Mouse (Mus musculus): ENCODE data around the gene Zswim3.
"Not testable (repeated sequence)": the region's sequence is repeated elsewhere in the genome, so short reads cannot be mapped to it uniquely, and the experiment has no call there.

Gene Zswim3

GRCm38 (mm10) chr2:164783926-164784581, 20.8 kb upstream of the Zswim3 start:
- no peak for DNase-seq

GRCm38 (mm10) chr2:164784869-164785420, 20.0 kb upstream of the Zswim3 start:
- DNase-seq = no peak

GRCm38 (mm10) chr2:164785481-164786387, 19.2 kb upstream of the Zswim3 start, which contains the start of gene Snx21:
Snx21 (plus strand) TSS chr2:164785823.
- peak; percentile 81 to 90 for DNase-seq

GRCm38 (mm10) chr2:164786388-164786885, 18.5 kb upstream of the Zswim3 start:
- DNase-seq = no peak

GRCm38 (mm10) chr2:164787032-164787431, 17.9 kb upstream of the Zswim3 start:
- no peak for DNase-seq

GRCm38 (mm10) chr2:164787779-164788178, 17.1 kb upstream of the Zswim3 start:
- no peak for DNase-seq

- no peak for DNase-seq
These were observed 16.5 kb upstream of the Zswim3 start for GRCm38 (mm10) chr2:164788411-164788810.

GRCm38 (mm10) chr2:164790451-164790850, 14.4 kb upstream of the Zswim3 start:
- DNase-seq = no peak

- peak in 1 of 2 experiments; percentile 56 for DNase-seq
These were observed 13.0 kb upstream of the Zswim3 start for GRCm38 (mm10) chr2:164791841-164792261.

- DNase-seq = no peak
These were observed 12.3 kb upstream of the Zswim3 start for GRCm38 (mm10) chr2:164792400-164793190.

- peak; percentile 76 to 85 for DNase-seq
These were observed 11.7 kb upstream of the Zswim3 start for GRCm38 (mm10) chr2:164793236-164793635.

GRCm38 (mm10) chr2:164793772-164794171, 11.1 kb upstream of the Zswim3 start:
- no peak for DNase-seq

- peak; percentile 94 to 98 for DNase-seq
These were observed 10.6 kb upstream of the Zswim3 start for GRCm38 (mm10) chr2:164794293-164794692.

- DNase-seq = no peak
These were observed 9.0 kb upstream of the Zswim3 start for GRCm38 (mm10) chr2:164795868-164796267.

- DNase-seq = not testable (repeated sequence)
These were observed 6.3 kb upstream of the Zswim3 start for GRCm38 (mm10) chr2:164798554-164798953.

- DNase-seq = no peak
These were observed 4.5 kb upstream of the Zswim3 start for GRCm38 (mm10) chr2:164800252-164801004.

- DNase-seq = no peak
These were observed 1.5 kb upstream of the Zswim3 start for GRCm38 (mm10) chr2:164803201-164803920.

- DNase-seq = no peak
These were observed 981 bp upstream of the Zswim3 start for GRCm38 (mm10) chr2:164803921-164804313.

- no peak for DNase-seq
These were observed 427 bp downstream of the Zswim3 start for GRCm38 (mm10) chr2:164805332-164805718.

- DNase-seq = no peak
These were observed 1.7 kb downstream of the Zswim3 start for GRCm38 (mm10) chr2:164806614-164807013.

GRCm38 (mm10) chr2:164813557-164813956, 8.7 kb downstream of the Zswim3 start:
- DNase-seq = no peak

Data from cerebellum, postnatal 14 days (tissue).